Mouse (Mus musculus) E14TG2a.4 (cell line): ENCODE measurements around the gene Prtn3.

Experiments
- H3K27me3 ChIP-seq: 2 replicates; pipeline ENCODE4 v1.6.1; 2014; ENCODE audit warnings: low read length, control low read depth; ENCODE audit not compliant: insufficient read depth
- H3K36me3 ChIP-seq: 2 replicates; pipeline ENCODE4 v1.6.1; 2014; ENCODE audit warnings: low read length, control low read depth; ENCODE audit not compliant: insufficient read depth
- H3K4me1 ChIP-seq: replicated peaks from 2 replicates; pipeline ENCODE4 v1.6.1; 2014; ENCODE audit warnings: low read depth, low read length, control low read depth
- H3K4me3 ChIP-seq: replicated peaks from 2 replicates; pipeline ENCODE4 v1.5.1; 2014; ENCODE audit warnings: mild to moderate bottlenecking, low read length
- H3K9me3 ChIP-seq: 2 replicates; pipeline ENCODE4 v1.6.1; 2014; ENCODE audit warnings: low read length, control low read depth
- CTCF ChIP-seq: conservative IDR thresholded peaks from 2 replicates; pipeline ENCODE4 v1.5.1; 2014; ENCODE audit warnings: low read length
- NANOG ChIP-seq: IDR thresholded peaks from 2 replicates; pipeline ENCODE4 v1.6.1; 2014; ENCODE audit warnings: borderline replicate concordance, low read length, mixed read lengths
- POU5F1 ChIP-seq: IDR thresholded peaks from 2 replicates; pipeline ENCODE4 v1.6.1; 2014; ENCODE audit warnings: low read length, borderline replicate concordance

Prtn3 gene

DNA sequence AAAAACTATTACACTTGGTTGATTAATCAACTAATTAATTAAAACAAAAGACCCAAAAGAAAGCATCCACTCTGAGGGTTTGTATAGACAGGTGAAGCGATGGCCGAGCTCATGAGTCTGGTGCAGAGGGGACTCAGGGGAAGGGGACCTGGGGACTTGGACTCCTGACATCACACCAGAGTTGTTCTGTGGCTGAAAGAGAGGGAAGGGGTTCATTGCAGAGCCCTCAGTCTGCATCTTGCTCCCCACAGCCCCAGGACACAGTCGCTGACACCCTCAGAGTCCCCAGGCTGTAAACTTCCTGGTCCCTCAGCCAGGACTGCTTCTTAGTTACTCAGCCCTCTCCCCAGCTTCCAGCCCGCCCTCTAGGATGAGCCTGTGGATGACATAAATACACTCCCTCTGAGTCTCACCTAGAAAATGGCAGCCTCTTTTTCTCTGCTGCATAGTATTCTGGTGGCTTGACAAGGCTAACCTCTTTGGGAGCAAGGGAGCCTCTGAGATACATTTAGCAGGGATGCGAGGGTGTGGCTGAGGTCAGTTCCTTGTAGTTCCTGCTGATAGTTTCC lies 43.3 kb downstream of the Prtn3 start:
- Histone ChIP-seq H3K27me3 (peaks cover 53% of the 10 kb centered on the region), H3K4me3 (peak overlapping the region; percentile 84), H3K9me3 (no peaks in the 10 kb centered on the region), H3K4me1 (peaks cover 74% of the 10 kb centered on the region), H3K36me3 (no peaks in the 10 kb centered on the region; the same call in 1 of the 2 replicates)
- no peak for TF ChIP-seq POU5F1
- no peak for TF ChIP-seq NANOG
- TF ChIP-seq CTCF, result no peak

- Histone ChIP-seq H3K9me3 (no peaks in the 10 kb centered on the region), H3K4me3 (peak overlapping the region; percentile 65), H3K4me1 (peaks cover 78% of the 10 kb centered on the region), H3K36me3 (no peaks in the 10 kb centered on the region; the same call in 1 of the 2 replicates), H3K27me3 (peaks cover 61% of the 10 kb centered on the region)
- TF ChIP-seq CTCF (no peak), NANOG (no peak), POU5F1 (no peak)
Measured at GRCm38 (mm10) chr10:79918231-79919078, 44.2 kb downstream of the Prtn3 start.

DNA sequence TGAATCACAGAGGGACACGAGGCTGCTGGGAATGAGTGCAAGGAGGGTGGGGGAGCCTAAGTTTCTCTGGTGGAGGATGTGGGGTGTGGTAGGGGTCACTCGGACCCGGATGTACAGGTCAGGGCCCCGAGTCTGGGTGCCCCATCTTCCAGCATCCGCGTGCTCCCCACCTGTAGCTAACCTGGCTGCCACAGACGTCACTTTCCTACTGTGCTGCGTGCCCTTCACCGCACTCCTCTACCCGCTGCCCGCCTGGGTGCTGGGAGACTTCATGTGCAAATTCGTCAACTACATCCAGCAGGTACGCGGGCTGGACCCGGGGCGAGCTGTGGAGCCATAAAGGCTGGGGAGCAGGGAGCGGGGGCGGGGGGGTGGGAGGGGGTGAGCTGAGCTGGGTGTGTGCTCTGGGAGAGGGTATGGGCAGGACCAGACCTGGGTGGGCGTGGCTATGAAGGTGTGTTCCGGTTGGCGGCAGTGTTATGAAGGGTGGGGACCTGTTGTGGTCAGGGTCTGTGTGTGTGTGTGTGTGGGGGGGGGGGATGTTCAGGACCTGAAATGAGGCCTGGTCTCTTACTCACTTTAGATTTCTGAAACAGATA lies 45.1 kb downstream of the Prtn3 start:
- no peaks in the 10 kb centered on the region; the same call in 1 of the 2 replicates for H3K36me3 ChIP-seq
- peaks cover 65% of the 10 kb centered on the region for H3K27me3 ChIP-seq
- no peaks in the 10 kb centered on the region for H3K9me3 ChIP-seq
- H3K4me1 ChIP-seq, result peaks cover 86% of the 10 kb centered on the region
- TF ChIP-seq CTCF, result no peak
- peak overlapping the region; percentile 69 for H3K4me3 ChIP-seq

DNA sequence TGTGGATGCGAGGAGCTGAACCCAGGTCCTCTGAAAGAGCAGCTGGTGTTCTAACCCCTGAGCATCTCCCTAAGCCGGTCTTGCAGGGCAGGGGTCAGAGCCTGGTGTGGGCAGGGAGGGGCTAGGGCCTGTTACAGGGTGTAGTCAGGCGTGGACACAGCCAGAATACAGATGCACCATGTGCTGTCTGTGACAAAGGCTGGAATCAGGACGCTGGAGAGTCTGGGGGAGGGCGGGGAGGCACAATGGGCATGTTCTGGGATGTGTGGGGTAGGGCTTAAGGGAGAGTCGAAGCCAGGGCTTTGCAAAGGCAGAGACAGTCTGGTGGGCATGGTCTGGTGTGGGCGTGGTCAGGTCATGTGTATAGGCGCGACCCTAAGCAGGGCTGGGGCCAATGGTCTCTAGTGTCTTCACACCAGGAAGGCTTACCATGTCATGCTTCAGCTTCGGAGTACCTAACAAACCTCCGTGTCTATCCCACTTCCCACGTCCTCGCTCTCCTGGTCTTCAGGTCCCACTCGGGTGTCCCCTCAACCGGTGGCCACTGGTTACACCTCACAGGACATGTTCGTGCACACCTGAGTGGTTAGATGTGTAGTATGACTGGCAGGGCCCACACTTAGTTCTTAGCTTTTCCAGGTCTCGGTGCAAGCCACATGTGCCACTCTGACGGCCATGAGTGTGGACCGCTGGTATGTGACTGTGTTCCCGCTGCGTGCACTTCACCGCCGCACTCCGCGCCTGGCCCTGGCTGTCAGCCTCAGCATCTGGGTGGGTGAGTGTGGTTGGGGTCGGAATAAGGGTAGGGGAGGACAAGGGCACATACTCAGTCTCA lies 46.0 kb downstream of the Prtn3 start:
- peaks cover 65% of the 10 kb centered on the region for H3K27me3 ChIP-seq
- H3K4me3 ChIP-seq, result peak overlapping the region; percentile 69
- TF ChIP-seq POU5F1, result no peak
- no peak for TF ChIP-seq NANOG
- no peak for TF ChIP-seq CTCF
- H3K4me1 ChIP-seq, result peaks cover 87% of the 10 kb centered on the region
- no peaks in the 10 kb centered on the region for H3K9me3 ChIP-seq
- H3K36me3 ChIP-seq, result no peaks in the 10 kb centered on the region

DNA sequence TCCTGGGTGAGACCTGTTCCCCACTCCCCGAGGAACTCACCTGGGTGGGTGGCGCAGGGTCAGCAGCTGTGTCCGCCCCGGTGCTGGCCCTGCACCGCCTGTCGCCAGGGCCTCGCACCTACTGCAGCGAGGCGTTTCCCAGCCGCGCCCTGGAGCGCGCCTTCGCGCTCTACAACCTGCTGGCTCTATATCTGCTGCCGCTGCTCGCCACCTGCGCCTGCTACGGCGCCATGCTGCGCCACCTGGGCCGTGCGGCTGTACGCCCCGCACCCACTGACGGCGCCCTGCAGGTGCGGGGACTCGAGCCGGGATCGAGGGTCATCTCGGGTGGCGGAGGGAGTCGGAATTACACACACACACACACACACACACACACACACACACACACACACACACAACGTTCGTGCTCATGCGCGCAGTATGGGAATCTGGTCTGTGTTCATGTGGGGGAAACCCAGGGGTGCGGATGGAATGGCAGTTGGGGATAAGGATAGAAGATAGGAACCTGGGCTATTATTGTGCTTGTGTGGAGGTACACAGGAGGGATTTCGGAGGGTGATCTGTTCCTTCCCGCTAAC lies 46.8 kb downstream of the Prtn3 start, which contains the start of gene R3hdm4:
TSS of gene R3hdm4 (minus strand) at position 251 of the 578 bp plus-strand sequence.
- peak within 1 kb of the TSS; percentile 69 for H3K4me3 ChIP-seq
- no peaks in the 10 kb centered on the region for H3K9me3 ChIP-seq
- no peaks in the 10 kb centered on the region for H3K36me3 ChIP-seq
- peaks cover 87% of the 10 kb centered on the region for H3K4me1 ChIP-seq
- no peak for TF ChIP-seq NANOG
- no peak for TF ChIP-seq CTCF
- no peak for TF ChIP-seq POU5F1
- peaks cover 68% of the 10 kb centered on the region for H3K27me3 ChIP-seq

DNA sequence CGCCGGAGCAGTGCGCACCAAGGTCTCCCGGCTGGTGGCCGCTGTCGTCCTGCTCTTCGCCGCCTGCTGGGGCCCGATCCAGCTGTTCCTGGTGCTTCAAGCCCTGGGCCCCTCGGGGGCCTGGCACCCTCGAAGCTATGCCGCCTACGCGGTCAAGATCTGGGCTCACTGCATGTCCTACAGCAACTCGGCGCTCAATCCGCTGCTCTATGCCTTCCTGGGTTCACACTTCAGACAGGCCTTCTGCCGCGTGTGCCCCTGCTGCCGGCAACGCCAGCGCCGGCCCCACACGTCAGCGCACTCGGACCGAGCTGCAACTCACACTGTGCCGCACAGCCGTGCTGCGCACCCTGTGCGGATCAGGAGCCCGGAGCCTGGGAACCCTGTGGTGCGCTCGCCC lies 47.3 kb downstream of the Prtn3 start:
- H3K4me3 ChIP-seq, result peak overlapping the region; percentile 69
- H3K4me1 ChIP-seq, result peaks cover 88% of the 10 kb centered on the region
- TF ChIP-seq CTCF (no peak), NANOG (no peak), POU5F1 (no peak)
- no peaks in the 10 kb centered on the region for H3K9me3 ChIP-seq
- peaks cover 72% of the 10 kb centered on the region for H3K27me3 ChIP-seq
- H3K36me3 ChIP-seq, result no peaks in the 10 kb centered on the region

GRCm38 (mm10) chr10:79924998-79925784 lies 50.9 kb downstream of the Prtn3 start:
- TF ChIP-seq CTCF, result peak; percentile 63
- no peak for TF ChIP-seq POU5F1

More at GRCm38 (mm10) chr10:79924998-79925784, 50.9 kb downstream of the Prtn3 start:
- H3K9me3 ChIP-seq, result 0 out of 2 replicates have a peak, but pooled peaks cover 2% of the 10 kb centered on the region
- no peak overlapping the region for H3K4me3 ChIP-seq
- peaks cover 71% of the 10 kb centered on the region for H3K4me1 ChIP-seq
- H3K27me3 ChIP-seq, result peaks cover 70% of the 10 kb centered on the region
- H3K36me3 ChIP-seq, result no peaks in the 10 kb centered on the region
